Mouse (Mus musculus): ENCODE results near the gene Esr2. TPM values are rescaled to one million over a fixed set of nuclear protein-coding genes. Genes with fewer than 3 reads are reported as not detected.

The Esr2 gene
- polyA plus RNA-seq, 1 experiment: 0.07 TPM

DNA sequence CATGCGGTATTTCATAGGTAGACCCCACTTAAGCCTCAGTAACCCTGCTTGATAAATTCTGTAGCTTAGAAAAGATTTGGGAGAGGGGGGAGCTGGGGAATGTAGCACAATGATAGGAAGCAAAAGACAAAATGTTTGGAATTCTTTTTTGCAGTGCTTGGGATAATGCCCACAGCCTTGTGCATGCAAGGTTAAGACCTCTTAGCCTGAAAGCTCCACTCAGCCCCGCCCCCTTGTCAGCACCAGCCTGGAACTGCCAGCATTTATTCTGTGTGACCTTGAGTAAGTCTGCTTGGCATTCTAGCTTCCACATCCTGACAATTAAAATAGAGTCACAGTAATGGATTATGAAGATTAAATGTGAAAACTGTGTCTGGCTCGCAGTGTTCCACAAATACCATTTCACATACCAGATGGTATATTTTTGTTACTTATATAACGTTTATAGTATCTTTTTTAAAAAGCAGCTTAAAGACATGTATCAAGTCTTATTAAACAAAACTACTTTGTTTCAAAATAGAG, 59.4 kb downstream of the Esr2 start:
- DNase-seq: no peak
- H3K4me3 ChIP-seq (replicated peaks; ENCODE audit: insufficient read depth, low read depth, low read length): no peak overlapping the region
- WGBS: 86% methylated on average over 4 of the region's 4 CpGs
- no peaks in the 10 kb centered on the region for H3K4me1 ChIP-seq (ENCODE audit: control insufficient read depth, insufficient read depth, low read length)
- TF ChIP-seq CTCF (IDR thresholded peaks at IDR 0.05; ENCODE audit: borderline replicate concordance, insufficient read depth, low read depth, low read length) (no peak), POLR2A (IDR thresholded peaks at IDR 0.05; ENCODE audit: borderline replicate concordance, insufficient read depth, low read length) (no peak)
- no peak overlapping the region for H3K27ac ChIP-seq (ENCODE audit: insufficient read depth, low read length)
- H3K27me3 ChIP-seq (ENCODE audit: control insufficient read depth, insufficient read depth, low read length): no peaks in the 10 kb centered on the region

DNA sequence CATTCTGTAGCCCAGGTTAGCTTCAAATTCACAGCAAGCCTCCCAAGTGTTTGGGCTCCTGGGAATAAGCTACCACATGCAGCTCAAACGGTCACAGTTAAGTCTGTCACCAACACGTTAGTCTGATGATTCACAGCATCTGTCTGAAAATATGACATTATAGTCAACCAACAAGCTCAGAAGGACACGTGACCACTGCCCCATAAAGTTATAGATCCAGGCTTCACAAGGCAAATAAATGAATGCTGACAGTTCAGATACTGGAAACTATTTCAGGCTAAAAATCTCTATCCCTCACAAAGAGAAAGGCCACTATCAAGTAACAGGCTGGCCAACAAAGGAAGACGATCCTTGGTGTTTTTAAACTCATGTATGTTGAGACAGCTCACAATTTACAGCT, 60.5 kb downstream of the Esr2 start:
- H3K27me3 ChIP-seq (ENCODE audit: control insufficient read depth, insufficient read depth, low read length): no peaks in the 10 kb centered on the region
- no peak overlapping the region for H3K27ac ChIP-seq (ENCODE audit: insufficient read depth, low read length)
- TF ChIP-seq CTCF (IDR thresholded peaks at IDR 0.05; ENCODE audit: borderline replicate concordance, insufficient read depth, low read depth, low read length) (no peak), POLR2A (IDR thresholded peaks at IDR 0.05; ENCODE audit: borderline replicate concordance, insufficient read depth, low read length) (no peak)
- H3K4me3 ChIP-seq (replicated peaks; ENCODE audit: insufficient read depth, low read depth, low read length): no peak overlapping the region
- DNase-seq: no peak
- WGBS: 82% methylated on average over 4 of the region's 4 CpGs
- no peaks in the 10 kb centered on the region for H3K4me1 ChIP-seq (ENCODE audit: control insufficient read depth, insufficient read depth, low read length)

DNA sequence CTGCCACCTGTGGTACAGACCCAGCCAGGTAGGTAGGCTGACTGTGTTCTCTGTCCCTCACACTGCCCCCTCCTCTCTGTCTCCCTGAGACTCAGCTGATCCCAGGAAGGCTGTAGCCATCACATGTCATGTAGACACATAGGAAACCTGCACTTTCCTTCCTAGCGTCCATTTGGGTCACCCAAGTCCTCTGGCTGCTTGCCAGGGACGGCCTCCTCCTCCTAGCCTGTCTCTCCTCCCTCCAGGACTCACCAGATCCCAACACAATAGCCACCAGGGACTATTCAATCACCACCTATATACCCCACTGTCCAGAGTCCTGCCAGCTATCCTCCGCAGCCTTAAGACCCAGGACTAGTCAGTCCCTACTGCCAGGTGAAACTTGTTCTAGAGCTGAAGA, 66.0 kb downstream of the Esr2 start:
- no peak overlapping the region for H3K27ac ChIP-seq (ENCODE audit: insufficient read depth, low read length)
- 57% methylated on average over 3 of the region's 3 CpGs for WGBS
- no peak for DNase-seq
- H3K4me3 ChIP-seq (replicated peaks; ENCODE audit: insufficient read depth, low read depth, low read length): no peak overlapping the region
- no peaks in the 10 kb centered on the region for H3K27me3 ChIP-seq (ENCODE audit: control insufficient read depth, insufficient read depth, low read length)
- no peak for TF ChIP-seq POLR2A (IDR thresholded peaks at IDR 0.05; ENCODE audit: borderline replicate concordance, insufficient read depth, low read length)
- TF ChIP-seq CTCF (IDR thresholded peaks at IDR 0.05; ENCODE audit: borderline replicate concordance, insufficient read depth, low read depth, low read length): no peak
- H3K4me1 ChIP-seq (ENCODE audit: control insufficient read depth, insufficient read depth, low read length): peaks cover 11% of the 10 kb centered on the region

DNA sequence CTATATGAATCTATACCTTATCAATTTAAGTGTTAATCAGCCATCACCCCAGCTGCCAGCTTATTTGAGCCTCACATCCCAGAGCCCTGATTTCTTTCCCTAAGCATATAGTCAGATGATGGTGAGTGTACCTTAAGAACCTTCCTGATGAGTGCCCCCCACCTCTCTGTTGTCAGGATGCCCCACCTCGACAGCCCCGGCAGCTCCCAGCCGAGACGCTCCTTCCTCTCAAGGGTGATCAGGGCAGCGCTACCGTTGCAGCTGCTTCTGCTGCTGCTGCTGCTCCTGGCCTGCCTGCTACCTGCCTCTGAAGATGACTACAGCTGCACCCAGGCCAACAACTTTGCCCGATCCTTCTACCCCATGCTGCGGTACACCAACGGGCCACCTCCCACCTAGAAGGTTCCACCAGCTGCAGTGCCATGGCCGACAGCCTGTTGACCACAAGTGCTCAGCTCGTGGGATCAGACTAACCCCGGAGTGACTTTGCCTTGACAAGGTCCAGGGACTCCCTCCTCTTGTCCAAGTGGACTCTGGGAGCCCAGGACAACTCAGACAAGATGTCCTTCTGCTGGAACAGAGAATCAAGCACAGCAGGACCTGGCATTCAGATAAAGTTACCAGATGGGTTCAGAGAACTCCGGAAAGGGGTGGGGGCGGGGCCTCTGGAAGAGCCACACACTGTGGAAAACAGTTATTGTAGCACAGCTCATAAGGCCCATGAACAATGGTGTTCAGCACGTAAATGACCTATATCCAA, 67.2 kb downstream of the Esr2 start:
- 24% methylated on average over 15 of the region's 15 CpGs for WGBS
- H3K27me3 ChIP-seq (ENCODE audit: control insufficient read depth, insufficient read depth, low read length): no peaks in the 10 kb centered on the region
- H3K4me1 ChIP-seq (ENCODE audit: control insufficient read depth, insufficient read depth, low read length): peaks cover 18% of the 10 kb centered on the region
- no peak overlapping the region for H3K4me3 ChIP-seq (replicated peaks; ENCODE audit: insufficient read depth, low read depth, low read length)
- peak overlapping the region; percentile 36 for H3K27ac ChIP-seq (ENCODE audit: insufficient read depth, low read length)
- TF ChIP-seq CTCF (IDR thresholded peaks at IDR 0.05; ENCODE audit: borderline replicate concordance, insufficient read depth, low read depth, low read length) (no peak), POLR2A (IDR thresholded peaks at IDR 0.05; ENCODE audit: borderline replicate concordance, insufficient read depth, low read length) (no peak)
- DNase-seq: peak; percentile 81 to 89

DNA sequence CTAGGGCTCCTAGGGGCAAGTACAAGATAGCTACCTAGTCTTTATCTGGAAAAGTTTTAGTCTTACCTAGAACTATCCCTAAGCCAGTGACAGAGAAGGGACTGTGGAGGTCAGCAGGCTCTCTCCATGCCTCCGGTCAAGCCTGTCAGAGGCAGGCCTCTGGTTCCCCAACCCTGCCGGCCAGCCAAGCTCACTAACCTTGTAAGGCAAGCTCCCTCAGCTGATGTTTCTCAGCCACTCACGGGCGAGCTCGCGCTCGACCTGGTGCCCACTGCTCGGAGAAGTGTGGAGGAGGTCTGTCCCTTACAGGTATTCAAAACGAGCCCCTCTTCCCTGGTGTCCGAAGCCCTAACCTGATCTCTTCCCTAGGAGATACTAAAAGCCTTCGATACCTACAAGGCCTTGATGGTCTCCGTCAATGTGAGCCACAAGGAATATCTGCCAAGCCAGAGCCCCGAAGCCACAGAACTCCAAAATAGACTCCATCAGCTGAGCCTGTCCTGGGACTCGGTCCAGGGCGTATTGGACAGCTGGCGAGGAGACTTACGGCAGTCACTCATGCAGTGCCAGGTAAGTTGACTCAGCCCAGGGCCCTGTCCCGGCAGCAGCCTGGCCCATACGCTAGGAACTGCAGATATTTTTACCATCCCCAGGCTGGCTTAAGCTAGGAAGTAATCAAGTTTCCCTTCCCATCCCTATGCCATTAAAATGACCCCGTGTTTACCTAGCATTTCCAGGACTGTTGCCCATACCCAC, 72.3 kb downstream of the Esr2 start:
- no peak for TF ChIP-seq CTCF (IDR thresholded peaks at IDR 0.05; ENCODE audit: borderline replicate concordance, insufficient read depth, low read depth, low read length)
- no peak for TF ChIP-seq POLR2A (IDR thresholded peaks at IDR 0.05; ENCODE audit: borderline replicate concordance, insufficient read depth, low read length)
- 58% methylated on average over 20 of the region's 20 CpGs for WGBS
- no peak overlapping the region for H3K27ac ChIP-seq (ENCODE audit: insufficient read depth, low read length)
- H3K4me3 ChIP-seq (replicated peaks; ENCODE audit: insufficient read depth, low read depth, low read length): no peak overlapping the region
- H3K27me3 ChIP-seq (ENCODE audit: control insufficient read depth, insufficient read depth, low read length): no peaks in the 10 kb centered on the region
- peak; percentile 70 to 82 for DNase-seq
- peaks cover 30% of the 10 kb centered on the region for H3K4me1 ChIP-seq (ENCODE audit: control insufficient read depth, insufficient read depth, low read length)

DNA sequence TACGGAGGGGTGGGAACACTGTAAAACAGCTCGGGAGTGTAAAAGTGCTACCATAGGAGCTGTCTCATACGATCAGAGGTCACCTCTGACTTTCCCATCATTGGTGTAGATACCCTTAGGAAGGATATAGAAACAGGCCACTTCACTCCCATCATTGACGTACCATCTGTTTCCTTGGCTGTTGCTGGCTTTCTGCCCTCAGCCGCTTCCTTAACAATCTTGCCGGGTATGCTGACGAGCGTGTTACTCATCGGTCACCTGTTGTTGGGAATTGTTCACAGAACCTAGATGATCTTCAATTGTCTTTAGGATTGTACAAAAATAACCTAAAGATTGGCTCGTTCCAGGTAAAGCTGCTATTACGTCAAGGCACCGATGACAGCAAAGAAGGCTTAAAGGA, 74.4 kb downstream of the Esr2 start:
- Histone ChIP-seq H3K27ac (ENCODE audit: insufficient read depth, low read length) (peak overlapping the region; percentile 31; the same call in 1 of the 2 replicates), H3K27me3 (ENCODE audit: control insufficient read depth, insufficient read depth, low read length) (no peaks in the 10 kb centered on the region), H3K4me1 (ENCODE audit: control insufficient read depth, insufficient read depth, low read length) (peaks cover 28% of the 10 kb centered on the region), H3K4me3 (replicated peaks; ENCODE audit: insufficient read depth, low read depth, low read length) (no peak overlapping the region)
- TF ChIP-seq CTCF (IDR thresholded peaks at IDR 0.05; ENCODE audit: borderline replicate concordance, insufficient read depth, low read depth, low read length): no peak
- TF ChIP-seq POLR2A (IDR thresholded peaks at IDR 0.05; ENCODE audit: borderline replicate concordance, insufficient read depth, low read length): no peak
- 19% methylated on average over 12 of the region's 12 CpGs for WGBS
- peak; percentile 84 to 89 for DNase-seq

DNA sequence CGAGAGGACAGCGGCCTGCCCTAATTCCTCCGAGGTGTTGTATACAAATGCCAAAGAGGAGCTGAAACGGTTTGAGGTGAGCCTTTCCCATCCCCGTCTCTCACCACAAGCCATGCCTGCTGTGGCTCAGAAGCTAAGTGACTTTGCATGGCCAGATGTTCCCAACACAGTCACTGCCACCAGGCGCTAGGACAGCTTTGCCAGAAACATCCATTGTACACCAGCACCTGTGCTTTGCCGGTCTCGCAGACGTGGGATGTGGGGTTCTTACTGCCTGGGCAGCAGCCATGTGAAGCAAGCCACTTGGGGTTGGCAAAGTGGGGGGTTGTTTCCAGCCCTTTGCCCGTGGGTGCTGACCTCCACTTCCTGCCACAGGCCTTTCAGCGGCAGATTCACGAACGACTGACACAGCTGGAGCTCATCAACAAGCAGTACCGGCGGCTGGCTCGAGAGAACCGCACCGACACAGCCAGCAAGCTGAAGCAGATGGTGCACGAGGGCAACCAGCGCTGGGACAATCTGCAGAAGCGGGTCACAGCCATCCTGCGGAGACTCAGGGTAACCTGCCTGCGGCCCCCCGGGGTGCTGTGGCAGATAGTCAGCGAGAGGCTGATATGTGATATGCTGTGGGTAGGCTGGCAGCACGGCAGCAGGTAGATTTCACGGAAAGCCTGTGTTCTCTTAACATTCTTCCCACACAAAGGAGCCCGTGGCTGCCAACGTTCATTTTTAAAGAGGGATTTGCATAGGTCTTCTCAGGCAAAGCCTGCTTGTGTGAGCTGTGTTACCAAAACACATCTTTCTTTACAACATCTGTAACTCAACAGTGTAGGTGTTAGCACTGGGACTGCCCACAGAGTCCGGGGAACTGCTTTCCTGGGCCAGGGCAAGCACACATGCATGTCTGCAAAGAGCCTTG, 81.7 kb downstream of the Esr2 start:
- H3K27me3 ChIP-seq (ENCODE audit: control insufficient read depth, insufficient read depth, low read length): no peaks in the 10 kb centered on the region
- H3K27ac ChIP-seq (ENCODE audit: insufficient read depth, low read length): no peak overlapping the region
- WGBS: 51% methylated on average over 30 of the region's 30 CpGs
- peak in 1 of 2 experiments; percentile 34 for DNase-seq
- H3K4me3 ChIP-seq (replicated peaks; ENCODE audit: insufficient read depth, low read depth, low read length): no peak overlapping the region
- no peak for TF ChIP-seq POLR2A (IDR thresholded peaks at IDR 0.05; ENCODE audit: borderline replicate concordance, insufficient read depth, low read length)
- no peak for TF ChIP-seq CTCF (IDR thresholded peaks at IDR 0.05; ENCODE audit: borderline replicate concordance, insufficient read depth, low read depth, low read length)
- peaks cover 13% of the 10 kb centered on the region for H3K4me1 ChIP-seq (ENCODE audit: control insufficient read depth, insufficient read depth, low read length)

Measured in cerebellum, adult 2 months (tissue).